Mouse (Mus musculus): ENCODE measurements around the gene Smoc2.

DNA sequence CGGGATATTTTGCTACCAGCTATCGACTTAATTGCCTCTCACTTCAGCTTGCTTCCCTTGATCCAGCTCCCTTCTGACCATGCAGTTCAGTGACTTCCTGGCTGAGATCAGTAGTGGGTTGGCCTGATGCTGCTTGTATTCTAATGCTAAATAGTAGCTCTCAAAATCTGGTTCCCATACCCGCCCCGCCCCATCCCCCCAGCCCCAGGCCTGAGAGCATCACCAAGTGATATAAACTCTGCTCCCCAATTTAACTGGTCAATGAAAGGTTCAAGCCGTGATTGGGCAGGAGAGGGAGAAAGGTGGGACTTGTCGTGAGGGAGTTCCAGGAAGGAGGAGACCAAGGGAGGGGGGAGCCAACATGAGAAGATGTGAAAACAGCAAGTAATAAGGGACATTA, 20.4 kb upstream of the Smoc2 start:
- TF ChIP-seq CTCF (IDR thresholded peaks at IDR 0.05; ENCODE audit: borderline replicate concordance, insufficient read depth, low read length) (no peak), POLR2A (IDR thresholded peaks at IDR 0.05; ENCODE audit: low read depth, low read length) (no peak)
